Mouse (Mus musculus) lung, embryonic 16.5 days (tissue): ENCODE measurements around the gene Ppa1. TPM values are rescaled to one million over a fixed set of nuclear protein-coding genes. Genes with fewer than 3 reads are reported as not detected.

ENCODE experiments used
- ATAC-seq: fragments of 200-750 bp; cut with Nextera tagmentation; 2 replicates; pipeline ENCODE4 v1.8.0; 2017; ENCODE audit warnings: low read depth, mild to moderate bottlenecking, moderate library complexity
- H3K27ac ChIP-seq: fragments of 300-500 bp; sonication (generic); 2 replicates; pipeline ENCODE4 v1.5.1; 2014; ENCODE audit warnings: mild to moderate bottlenecking, control low read depth, low read length
- H3K27me3 ChIP-seq: fragments of 300-500 bp; sonication (generic); 2 replicates; pipeline ENCODE4 v1.6.1; 2014; ENCODE audit warnings: low read depth, low read length, mixed read lengths; ENCODE audit not compliant: control insufficient read depth, insufficient read depth
- H3K36me3 ChIP-seq: fragments of 300-500 bp; sonication (generic); 2 replicates; pipeline ENCODE4 v1.6.1; 2014; ENCODE audit warnings: low read length; ENCODE audit not compliant: control insufficient read depth, insufficient read depth
- H3K4me1 ChIP-seq: fragments of 300-500 bp; sonication (generic); replicated peaks from 2 replicates; pipeline ENCODE4 v1.6.1; 2014; ENCODE audit warnings: low read length, mixed read lengths; ENCODE audit not compliant: control insufficient read depth, insufficient read depth
- H3K4me2 ChIP-seq: fragments of 300-500 bp; sonication (generic); 2 replicates; pipeline ENCODE4 v1.6.1; 2014; ENCODE audit warnings: low read depth, low read length, control low read depth
- H3K4me3 ChIP-seq: fragments of 300-500 bp; sonication (generic); 2 replicates; pipeline ENCODE4 v1.5.1; 2014; ENCODE audit warnings: mild to moderate bottlenecking, low read length, control low read depth
- H3K9ac ChIP-seq: fragments of 300-500 bp; sonication (generic); 2 replicates; pipeline ENCODE4 v1.6.1; 2014; ENCODE audit warnings: low read length, control low read depth
- H3K9me3 ChIP-seq: fragments of 300-500 bp; sonication (generic); 2 replicates; pipeline ENCODE4 v1.6.1; 2016; ENCODE audit warnings: low read length; ENCODE audit not compliant: control insufficient read depth
- WGBS: fragments of 180-500 bp; shearing (Covaris S2); extraction: QIAGEN DNeasy Blood & Tissue Kit; methylation state at CpG from one replicate; pipeline ENCODE4 v1.1.7; 2014; 5-methylcytosine and 5-hydroxymethylcytosine counted together
- polyA plus RNA-seq: library from polyadenylated mRNA; unstranded; fragments of >200 nt; fragmentation: Nextera tagmentation; extraction: Ambion mirVana; gene quantifications from 2 replicates; pipeline ENCODE4 v1.2.1, GENCODE M21; 2015

Ppa1 gene
- polyA plus RNA-seq, 1 experiment from 2014 or later: 138 TPM

GRCm38 (mm10) chr10:61632445-61632844, 15.9 kb upstream of the Ppa1 start:
- Histone ChIP-seq H3K4me3 (no peak overlapping the region), H3K27ac (no peak overlapping the region), H3K27me3 (no peaks in the 10 kb centered on the region), H3K4me1 (peaks cover 3% of the 10 kb centered on the region; the same call in 1 of the 2 replicates), H3K36me3 (no peaks in the 10 kb centered on the region), H3K9me3 (no peaks in the 10 kb centered on the region), H3K4me2 (no peak overlapping the region), H3K9ac (no peak overlapping the region)
- ATAC-seq: no peak
- WGBS: 64% methylated on average over 10 of the region's 10 CpGs

DNA sequence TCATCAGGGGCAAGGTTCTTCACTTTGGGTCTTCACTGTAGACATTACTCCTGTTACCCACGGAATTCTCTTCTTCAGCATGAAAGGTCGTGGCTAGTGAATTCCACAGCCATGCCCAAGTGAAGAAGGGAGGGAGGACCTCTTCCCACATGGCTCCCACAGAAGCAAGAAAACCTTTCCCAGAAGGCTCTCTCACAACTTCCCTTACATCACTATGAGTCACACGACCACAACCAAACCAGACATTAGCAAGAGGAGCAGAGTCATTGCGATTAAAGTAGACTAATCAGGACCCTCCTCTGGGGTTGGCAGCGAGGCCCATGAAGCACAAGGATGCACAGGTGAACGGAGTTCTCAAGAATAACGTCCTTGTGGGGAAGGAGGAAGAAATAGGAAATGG, 11.3 kb upstream of the Ppa1 start:
- no peak overlapping the region for H3K9ac ChIP-seq
- WGBS: 71% methylated on average over 7 of the region's 7 CpGs

DNA sequence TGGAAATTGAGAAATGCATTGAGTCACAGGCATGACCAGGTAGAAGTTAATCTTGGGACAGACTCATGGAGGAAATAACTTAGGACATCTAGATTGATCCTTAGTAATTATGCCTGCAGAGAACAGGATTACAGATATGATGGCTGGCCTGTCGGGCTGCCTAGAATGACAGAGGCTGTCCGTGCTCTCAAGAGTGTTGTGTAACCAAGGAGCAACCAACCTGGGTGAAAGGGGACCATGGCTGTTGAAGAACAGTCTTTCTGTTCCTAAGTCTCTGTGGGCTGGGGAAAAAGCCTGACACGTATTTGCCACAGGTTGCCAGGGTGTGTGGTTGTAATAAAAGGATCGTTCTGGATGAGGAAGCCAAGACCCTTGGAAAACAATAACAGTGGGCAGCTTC, 8.0 kb upstream of the Ppa1 start:
- no peaks in the 10 kb centered on the region for H3K36me3 ChIP-seq
- ATAC-seq: no peak
- no peaks in the 10 kb centered on the region for H3K9me3 ChIP-seq
- H3K27me3 ChIP-seq: no peaks in the 10 kb centered on the region
- no peaks in the 10 kb centered on the region for H3K4me1 ChIP-seq
- H3K9ac ChIP-seq: no peak overlapping the region
- H3K27ac ChIP-seq: no peak overlapping the region
- no peak overlapping the region for H3K4me3 ChIP-seq
- no peak overlapping the region for H3K4me2 ChIP-seq
- WGBS: 61% methylated on average over 4 of the region's 4 CpGs

More for the DNA sequence above, 11.3 kb upstream of the Ppa1 start:
- no peaks in the 10 kb centered on the region for H3K9me3 ChIP-seq
- no peak overlapping the region for H3K4me2 ChIP-seq
- H3K27ac ChIP-seq: no peak overlapping the region
- H3K27me3 ChIP-seq: no peaks in the 10 kb centered on the region
- ATAC-seq: no peak
- no peak overlapping the region for H3K4me3 ChIP-seq
- H3K36me3 ChIP-seq: no peaks in the 10 kb centered on the region
- no peaks in the 10 kb centered on the region for H3K4me1 ChIP-seq

GRCm38 (mm10) chr10:61646557-61646956, 1.8 kb upstream of the Ppa1 start:
- Histone ChIP-seq H3K9ac (no peak overlapping the region), H3K27ac (no peak overlapping the region), H3K4me1 (peaks cover 8% of the 10 kb centered on the region), H3K9me3 (no peaks in the 10 kb centered on the region), H3K36me3 (no peaks in the 10 kb centered on the region), H3K27me3 (no peaks in the 10 kb centered on the region), H3K4me2 (no peak overlapping the region), H3K4me3 (no peak overlapping the region)
- 79% methylated on average over 7 of the region's 7 CpGs for WGBS
- ATAC-seq: no peak

GRCm38 (mm10) chr10:61648737-61649645, 639 bp downstream of the Ppa1 start:
- no peaks in the 10 kb centered on the region for H3K9me3 ChIP-seq
- H3K27ac ChIP-seq: peak overlapping the region; percentile 66
- WGBS: under 1% methylated on average over 30 of the region's 49 CpGs
- peak overlapping the region; percentile 91 for H3K4me2 ChIP-seq
- H3K4me3 ChIP-seq: peak overlapping the region; percentile 90
- ATAC-seq: peak; percentile 32
- peak overlapping the region; percentile 87 for H3K9ac ChIP-seq
- no peaks in the 10 kb centered on the region for H3K27me3 ChIP-seq
- no peaks in the 10 kb centered on the region for H3K36me3 ChIP-seq
- peaks cover 8% of the 10 kb centered on the region for H3K4me1 ChIP-seq

DNA sequence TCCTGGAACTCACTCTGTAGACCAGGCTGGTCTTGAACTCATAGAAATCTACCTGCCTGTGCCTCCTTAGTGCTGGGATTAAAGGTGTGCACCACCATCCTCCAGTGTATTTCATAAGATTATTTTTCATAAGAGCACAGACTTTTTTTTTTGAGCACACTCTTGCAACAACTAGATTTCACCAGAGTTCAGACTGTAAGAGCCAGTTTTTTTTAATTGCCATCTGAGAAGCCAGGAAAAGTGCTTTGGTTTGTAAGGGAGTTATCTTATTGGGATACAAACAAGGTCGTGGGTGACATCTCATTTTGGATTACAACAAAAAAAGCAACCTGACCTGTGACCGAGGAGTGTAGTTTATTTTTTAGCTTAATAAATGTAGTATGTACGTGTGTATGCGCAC, 5.8 kb downstream of the Ppa1 start:
- Histone ChIP-seq H3K36me3 (0 out of 2 replicates have a peak, but pooled peaks cover 2% of the 10 kb centered on the region), H3K4me1 (peaks cover 4% of the 10 kb centered on the region), H3K4me2 (no peak overlapping the region), H3K9me3 (no peaks in the 10 kb centered on the region), H3K4me3 (no peak overlapping the region), H3K27ac (no peak overlapping the region), H3K9ac (no peak overlapping the region), H3K27me3 (no peaks in the 10 kb centered on the region)
- no peak for ATAC-seq
- 85% methylated on average over 4 of the region's 4 CpGs for WGBS

- H3K4me1 ChIP-seq: no peaks in the 10 kb centered on the region
- H3K36me3 ChIP-seq: 0 out of 2 replicates have a peak, but pooled peaks cover 2% of the 10 kb centered on the region
- ATAC-seq: no peak
- no peak overlapping the region for H3K27ac ChIP-seq
- no peaks in the 10 kb centered on the region for H3K27me3 ChIP-seq
- no peak overlapping the region for H3K9ac ChIP-seq
- H3K9me3 ChIP-seq: no peaks in the 10 kb centered on the region
- 74% methylated on average over 7 of the region's 7 CpGs for WGBS
- H3K4me3 ChIP-seq: no peak overlapping the region
- no peak overlapping the region for H3K4me2 ChIP-seq
These were observed 6.3 kb downstream of the Ppa1 start for GRCm38 (mm10) chr10:61654691-61655090.

DNA sequence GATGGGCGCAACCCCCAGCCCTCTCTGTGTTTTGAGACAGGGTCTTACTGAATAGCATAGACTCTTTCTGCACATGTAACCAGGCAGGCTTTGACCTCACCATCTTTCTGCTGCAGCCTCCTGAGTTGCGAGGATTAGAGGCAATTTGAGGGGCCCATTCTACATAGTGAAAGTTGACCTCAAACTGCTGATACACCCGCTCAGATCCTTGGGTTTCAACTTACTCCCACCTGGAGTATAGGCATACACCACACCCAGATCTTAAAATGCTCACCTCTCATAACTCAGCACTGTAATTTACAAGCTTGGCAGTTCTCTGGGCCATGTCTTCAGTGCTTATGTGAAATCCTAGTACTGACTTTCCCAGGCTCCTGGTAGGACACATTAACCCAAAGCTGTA, 6.8 kb downstream of the Ppa1 start:
- Histone ChIP-seq H3K4me1 (no peaks in the 10 kb centered on the region), H3K27ac (no peak overlapping the region), H3K9me3 (no peaks in the 10 kb centered on the region), H3K4me2 (no peak overlapping the region), H3K27me3 (no peaks in the 10 kb centered on the region), H3K4me3 (no peak overlapping the region), H3K9ac (no peak overlapping the region), H3K36me3 (0 out of 2 replicates have a peak, but pooled peaks cover 2% of the 10 kb centered on the region)
- ATAC-seq: no peak
- WGBS: 90% methylated on average over 3 of the region's 3 CpGs

- Histone ChIP-seq H3K9me3 (no peaks in the 10 kb centered on the region), H3K9ac (no peak overlapping the region), H3K4me2 (no peak overlapping the region), H3K36me3 (0 out of 2 replicates have a peak, but pooled peaks cover 2% of the 10 kb centered on the region), H3K4me1 (no peaks in the 10 kb centered on the region), H3K4me3 (no peak overlapping the region), H3K27me3 (no peaks in the 10 kb centered on the region), H3K27ac (no peak overlapping the region)
- WGBS: 83% methylated on average over 18 of the region's 18 CpGs
- 0 out of 2 replicates have a peak, but pooled peaks have one; percentile 2 for ATAC-seq
These were observed 8.9 kb downstream of the Ppa1 start for GRCm38 (mm10) chr10:61656928-61657882.
